Mouse (Mus musculus): ENCODE measurements around the gene Efr3b.

- TF ChIP-seq CTCF (IDR thresholded peaks at IDR 0.05; ENCODE audit: extremely low read depth, insufficient read depth, low read length) (no peak), POLR2A (IDR thresholded peaks at IDR 0.05; ENCODE audit: extremely low read depth, insufficient read depth, low read length) (no peak)
Measured at GRCm38 (mm10) chr12:4075407-4075806, 36.7 kb upstream of the Efr3b start.
